ENCODE assay signal across 34 mouse cellular contexts in the genomic region with DNA sequence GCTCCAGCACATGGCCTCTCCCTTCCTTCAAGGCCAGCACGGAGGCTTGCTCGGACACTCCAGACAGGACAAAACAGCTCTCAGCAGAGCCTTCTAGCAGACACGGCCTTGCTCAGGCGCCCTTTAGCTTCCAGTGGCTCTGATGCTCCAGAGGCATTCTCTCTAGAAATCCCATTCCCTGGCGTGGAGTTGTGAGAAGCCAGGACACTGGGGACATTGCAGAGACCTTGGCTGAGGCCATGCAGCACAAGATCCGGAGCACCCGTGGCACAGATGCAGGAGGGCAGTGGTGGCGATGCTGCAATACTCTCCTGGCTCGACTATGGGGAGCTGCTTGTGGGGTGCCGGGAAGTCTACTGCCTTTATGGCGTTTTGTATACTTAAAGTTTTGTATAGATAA. TPM values are rescaled to one million over a fixed set of nuclear protein-coding genes. Genes with fewer than 3 reads are reported as not detected.
"Had no signal": no experiment of that assay in that cellular context is flagged by ENCODE, and none has a peak within 500 bp of the region (broad histone marks: within the 10 kb centered on the region; RNA-seq: fewer than 3 reads in every experiment).

No protein-coding gene starts in this region.

- H3K4me2 ChIP-seq: heart, embryonic 13.5 days; heart, embryonic 15.5 days; hindbrain, embryonic 12.5 days; hindbrain, embryonic 15.5 days; kidney, embryonic 15.5 days; limb, embryonic 13.5 days; limb, embryonic 15.5 days had no signal

- H3K9ac ChIP-seq: heart, embryonic 13.5 days; heart, embryonic 15.5 days; hindbrain, embryonic 12.5 days; hindbrain, embryonic 15.5 days; kidney, embryonic 15.5 days; limb, embryonic 13.5 days; limb, embryonic 15.5 days; liver, embryonic 14.5 days had no signal

- H3K36me3 ChIP-seq: heart, embryonic 13.5 days; heart, embryonic 15.5 days; hindbrain, embryonic 12.5 days; hindbrain, embryonic 15.5 days; kidney, embryonic 15.5 days; limb, embryonic 13.5 days; limb, embryonic 15.5 days had no signal

- H3K27ac ChIP-seq: heart, adult 2 months; heart, embryonic 13.5 days; heart, embryonic 15.5 days; hindbrain, embryonic 12.5 days; hindbrain, embryonic 15.5 days; hindbrain, postnatal 0 days; kidney, embryonic 15.5 days; kidney, postnatal 0 days; limb, embryonic 13.5 days; limb, embryonic 15.5 days; liver, embryonic 14.5 days had no signal

- H3K9me3 ChIP-seq: heart, embryonic 13.5 days; heart, embryonic 15.5 days; hindbrain, embryonic 12.5 days; hindbrain, embryonic 15.5 days; kidney, embryonic 15.5 days; limb, embryonic 13.5 days; limb, embryonic 15.5 days had no signal

- ATAC-seq: hindbrain, postnatal 0 days; intestine, embryonic 16.5 days had no signal

- DNase-seq: gastrocnemius, postnatal 14 days; gastrocnemius, postnatal 36 days; heart, adult 11 months; heart, adult 2 months; heart, postnatal 14 days; heart, postnatal 36 days; kidney, adult 11 months; kidney, adult 2 months; kidney, adult 9 months; kidney, postnatal 14 days; kidney, postnatal 36 days; layer of hippocampus, adult 9-11 months; layer of hippocampus, postnatal 36 days; left cerebral cortex, postnatal 4 days had no signal

- H3K4me3 ChIP-seq: heart, adult 2 months; heart, embryonic 13.5 days; heart, embryonic 15.5 days; hindbrain, embryonic 12.5 days; hindbrain, embryonic 15.5 days; kidney, embryonic 15.5 days; limb, embryonic 13.5 days; limb, embryonic 15.5 days had no signal

- H3K27me3 ChIP-seq: heart, embryonic 13.5 days; heart, embryonic 15.5 days; hindbrain, embryonic 12.5 days; hindbrain, embryonic 15.5 days; kidney, embryonic 15.5 days; limb, embryonic 13.5 days; limb, embryonic 15.5 days had no signal

RNA-seq across cellular contexts. Expression of a gene that starts 41.7 kb away (rescaled TPM):
- total RNA-seq: gastrocnemius, adult 18-20 months; gastrocnemius, adult 8-10 months; gastrocnemius, postnatal 14 days; gastrocnemius, postnatal 36 days; hematopoietic stem cell, adult 5-6 weeks; hindbrain, postnatal 0 days; layer of hippocampus, adult 18-20 months; layer of hippocampus, adult 8-10 months; layer of hippocampus, postnatal 14 days; layer of hippocampus, postnatal 36 days; left cerebral cortex, postnatal 10 days; left cerebral cortex, postnatal 4 days had no signal
- polyA plus RNA-seq: heart, embryonic 13.5 days; heart, embryonic 15.5 days; hindbrain, embryonic 12.5 days; hindbrain, embryonic 15.5 days; hindbrain, postnatal 0 days; intestine, embryonic 14.5 days; intestine, embryonic 16.5 days; kidney, embryonic 15.5 days; limb, embryonic 11.5 days had no signal
